Mouse (Mus musculus) heart, embryonic 13.5 days (tissue): Measurements from ENCODE around the gene Lmna. TPM values are rescaled to one million over a fixed set of nuclear protein-coding genes. Genes with fewer than 3 reads are reported as not detected.
A peak's percentile ranks its signal among the peaks of the same experiment; 100 is the strongest.

Source experiments
- ATAC-seq: fragments of 200-750 bp; cut with Nextera tagmentation; 2 replicates; pipeline ENCODE4 v1.8.0; 2017; ENCODE audit warnings: moderate TSS enrichment; ENCODE audit not compliant: insufficient number of reproducible peaks, low FRiP score, low TSS enrichment; ENCODE audit errors: extremely low read depth
- H3K27ac ChIP-seq: fragments of 300-500 bp; sonication (generic); replicated peaks from 2 replicates; pipeline ENCODE4 v1.5.1; 2015; ENCODE audit warnings: moderate library complexity, mild to moderate bottlenecking, inconsistent platforms
- H3K27me3 ChIP-seq: fragments of 300-500 bp; sonication (generic); replicated peaks from 2 replicates; pipeline ENCODE4 v1.6.1; 2015; ENCODE audit warnings: mild to moderate bottlenecking, inconsistent platforms
- H3K36me3 ChIP-seq: fragments of 300-500 bp; sonication (generic); 2 replicates; pipeline ENCODE4 v1.6.1; 2015; ENCODE audit warnings: mild to moderate bottlenecking, inconsistent platforms
- H3K4me1 ChIP-seq: fragments of 300-500 bp; sonication (generic); 2 replicates; pipeline ENCODE4 v1.6.1; 2015; ENCODE audit warnings: inconsistent platforms
- H3K4me2 ChIP-seq: fragments of 300-500 bp; sonication (generic); 2 replicates; pipeline ENCODE4 v1.6.1; 2015; ENCODE audit warnings: inconsistent platforms, mild to moderate bottlenecking, moderate library complexity
- H3K4me3 ChIP-seq: fragments of 300-500 bp; sonication (generic); 2 replicates; pipeline ENCODE4 v1.5.1; 2015; ENCODE audit warnings: moderate library complexity, mild to moderate bottlenecking, inconsistent platforms
- H3K9ac ChIP-seq: fragments of 300-500 bp; sonication (generic); 2 replicates; pipeline ENCODE4 v1.6.1; 2015; ENCODE audit warnings: inconsistent platforms, mild to moderate bottlenecking, moderate library complexity
- H3K9me3 ChIP-seq: fragments of 300-500 bp; sonication (generic); 2 replicates; pipeline ENCODE4 v1.6.1; 2016; ENCODE audit warnings: inconsistent platforms
- WGBS: fragments of 180-500 bp; shearing (Covaris S2); methylation state at CpG from one replicate; pipeline ENCODE4 v1.1.7; 2015; ENCODE audit warnings: mixed read lengths; 5-methylcytosine and 5-hydroxymethylcytosine counted together
- polyA plus RNA-seq: library from polyadenylated mRNA; unstranded; fragments of >200 nt; fragmentation: Nextera tagmentation; extraction: Ambion mirVana; gene quantifications from 2 replicates; pipeline ENCODE4 v1.2.1, GENCODE M21; 2015

The Lmna gene
- polyA plus RNA-seq, 1 experiment from 2014 or later: 86.7 TPM

GRCm38 (mm10) chr3:88529204-88530000 lies 19.6 kb upstream of the Lmna start:
- Histone ChIP-seq H3K4me2 (peak overlapping the region; percentile 75), H3K9ac (peak overlapping the region; percentile 98), H3K27me3 (no peaks in the 10 kb centered on the region), H3K4me1 (peaks cover 65% of the 10 kb centered on the region), H3K4me3 (peak overlapping the region; percentile 93), H3K27ac (peak overlapping the region; percentile 96), H3K36me3 (peaks cover 10% of the 10 kb centered on the region), H3K9me3 (no peaks in the 10 kb centered on the region)
- no peak for ATAC-seq
- WGBS: 40% methylated on average over 7 of the region's 7 CpGs

GRCm38 (mm10) chr3:88528646-88529045 lies 18.9 kb upstream of the Lmna start:
- peaks cover 58% of the 10 kb centered on the region for H3K4me1 ChIP-seq
- H3K27ac ChIP-seq: peak overlapping the region; percentile 96; the same call in 1 of the 2 replicates
- ATAC-seq: no peak
- H3K4me2 ChIP-seq: peak overlapping the region; percentile 75; the same call in 1 of the 2 replicates
- peak overlapping the region; percentile 98; the same call in 1 of the 2 replicates for H3K9ac ChIP-seq
- WGBS: 81% methylated on average over 11 of the region's 11 CpGs
- H3K4me3 ChIP-seq: no peak overlapping the region
- H3K27me3 ChIP-seq: no peaks in the 10 kb centered on the region
- H3K9me3 ChIP-seq: no peaks in the 10 kb centered on the region
- peaks cover 17% of the 10 kb centered on the region for H3K36me3 ChIP-seq

DNA sequence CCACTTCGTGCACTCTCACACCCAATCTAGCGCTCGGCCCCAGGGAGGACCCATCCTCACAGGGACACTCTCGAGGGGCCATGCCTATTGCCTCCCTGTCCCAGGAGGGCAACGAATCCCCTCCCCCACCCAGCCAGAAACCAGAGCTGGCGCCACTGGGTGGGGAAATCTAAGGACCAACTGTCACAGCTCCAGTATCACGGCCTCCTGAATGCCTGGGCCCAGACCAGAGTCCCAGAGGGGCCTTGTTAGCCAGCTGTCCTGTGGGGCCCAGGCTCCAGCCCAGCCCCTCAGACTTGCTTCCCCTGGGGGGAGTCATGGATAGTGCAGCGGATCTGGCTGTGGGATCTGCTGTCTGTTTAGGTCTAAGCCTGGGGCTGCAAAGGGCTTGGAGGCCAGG lies 17.8 kb upstream of the Lmna start:
- WGBS: 21% methylated on average over 8 of the region's 8 CpGs
- peak overlapping the region; percentile 41 for H3K27ac ChIP-seq
- H3K4me3 ChIP-seq: 0 out of 2 replicates have a peak overlapping the region, but pooled peaks have one; percentile 1
- H3K4me2 ChIP-seq: peak overlapping the region; percentile 33
- no peaks in the 10 kb centered on the region for H3K27me3 ChIP-seq
- peak overlapping the region; percentile 71 for H3K9ac ChIP-seq
- H3K4me1 ChIP-seq: peaks cover 54% of the 10 kb centered on the region
- no peaks in the 10 kb centered on the region for H3K9me3 ChIP-seq
- peaks cover 28% of the 10 kb centered on the region for H3K36me3 ChIP-seq
- no peak for ATAC-seq

GRCm38 (mm10) chr3:88526157-88527131 lies 16.7 kb upstream of the Lmna start:
- WGBS: 33% methylated on average over 17 of the region's 17 CpGs
- peaks cover 28% of the 10 kb centered on the region for H3K36me3 ChIP-seq
- no peak overlapping the region for H3K4me3 ChIP-seq
- H3K9ac ChIP-seq: peak overlapping the region; percentile 67
- peak; percentile 53 for ATAC-seq
- peaks cover 54% of the 10 kb centered on the region for H3K4me1 ChIP-seq
- no peaks in the 10 kb centered on the region for H3K9me3 ChIP-seq
- H3K4me2 ChIP-seq: peak overlapping the region; percentile 46
- H3K27ac ChIP-seq: no peak overlapping the region
- no peaks in the 10 kb centered on the region for H3K27me3 ChIP-seq

GRCm38 (mm10) chr3:88525021-88525420 lies 15.3 kb upstream of the Lmna start:
- H3K27ac ChIP-seq: no peak overlapping the region
- ATAC-seq: no peak
- H3K9me3 ChIP-seq: no peaks in the 10 kb centered on the region
- H3K4me1 ChIP-seq: peaks cover 44% of the 10 kb centered on the region
- 0 out of 2 replicates have a peak, but pooled peaks cover 3% of the 10 kb centered on the region for H3K27me3 ChIP-seq
- 86% methylated on average over 5 of the region's 5 CpGs for WGBS
- H3K4me3 ChIP-seq: no peak overlapping the region
- H3K36me3 ChIP-seq: peaks cover 28% of the 10 kb centered on the region
- H3K4me2 ChIP-seq: no peak overlapping the region
- no peak overlapping the region for H3K9ac ChIP-seq

DNA sequence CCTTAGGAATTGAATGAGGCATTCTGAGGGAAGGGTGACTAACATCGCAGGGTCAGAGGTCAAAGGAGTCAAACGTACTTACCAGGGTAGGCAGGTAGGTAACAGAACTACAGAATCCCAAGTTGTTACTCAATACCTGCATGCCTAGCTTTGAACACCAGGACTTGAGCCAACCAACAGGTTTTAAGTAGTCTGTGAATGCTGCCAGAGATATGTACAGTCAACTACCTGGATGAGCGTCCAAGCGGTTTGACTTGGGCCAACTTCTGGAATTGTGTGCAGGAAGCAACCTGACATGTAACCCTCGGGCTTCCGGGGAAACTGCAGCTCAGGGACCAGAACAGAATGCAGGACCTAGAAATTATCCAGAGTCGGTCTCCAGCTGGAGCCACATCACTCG lies 13.3 kb upstream of the Lmna start:
- peaks cover 25% of the 10 kb centered on the region for H3K4me1 ChIP-seq
- 81% methylated on average over 8 of the region's 8 CpGs for WGBS
- ATAC-seq: no peak

DNA sequence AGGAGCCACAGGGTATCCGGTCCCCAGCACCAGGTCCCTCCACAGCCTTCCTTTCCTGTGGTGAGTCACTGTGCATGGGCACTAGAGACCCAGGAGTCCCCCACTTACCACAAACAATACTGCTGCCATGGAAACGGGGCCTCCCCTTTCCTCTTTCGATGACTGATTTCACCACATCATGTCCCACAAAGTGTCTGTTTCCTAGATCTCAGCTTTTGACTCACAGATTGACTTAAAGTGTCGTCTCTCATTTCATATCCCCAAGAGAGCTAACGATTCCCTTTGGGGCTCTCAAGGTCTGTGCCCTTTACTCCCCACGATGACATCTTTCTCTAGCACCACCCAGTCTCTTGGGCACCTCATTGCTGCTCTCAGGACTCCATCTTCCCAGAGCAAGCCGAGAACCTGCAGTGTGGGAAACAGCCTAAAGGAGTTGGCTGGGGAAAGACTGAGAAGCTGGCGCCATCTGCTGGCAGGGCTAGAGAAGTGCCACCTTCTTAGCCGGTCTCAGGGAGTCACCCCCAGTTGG lies 12.1 kb upstream of the Lmna start:
- 28% methylated on average over 9 of the region's 9 CpGs for WGBS
- H3K27me3 ChIP-seq: 0 out of 2 replicates have a peak, but pooled peaks cover 3% of the 10 kb centered on the region
- peaks cover 13% of the 10 kb centered on the region for H3K4me1 ChIP-seq
- H3K27ac ChIP-seq: no peak overlapping the region
- ATAC-seq: no peak; the same call in 1 of the 2 replicates
- no peak overlapping the region for H3K4me2 ChIP-seq
- H3K36me3 ChIP-seq: peaks cover 28% of the 10 kb centered on the region
- H3K9me3 ChIP-seq: no peaks in the 10 kb centered on the region
- H3K4me3 ChIP-seq: no peak overlapping the region
- H3K9ac ChIP-seq: no peak overlapping the region

More for the DNA sequence above, 13.3 kb upstream of the Lmna start:
- H3K27ac ChIP-seq: no peak overlapping the region
- H3K27me3 ChIP-seq: 0 out of 2 replicates have a peak, but pooled peaks cover 3% of the 10 kb centered on the region
- H3K9ac ChIP-seq: no peak overlapping the region
- H3K4me3 ChIP-seq: no peak overlapping the region
- H3K4me2 ChIP-seq: no peak overlapping the region
- no peaks in the 10 kb centered on the region for H3K9me3 ChIP-seq
- H3K36me3 ChIP-seq: peaks cover 28% of the 10 kb centered on the region

- peaks cover 7% of the 10 kb centered on the region for H3K4me1 ChIP-seq
- no peaks in the 10 kb centered on the region for H3K9me3 ChIP-seq
- no peak for ATAC-seq
- peaks cover 28% of the 10 kb centered on the region for H3K36me3 ChIP-seq
- H3K4me2 ChIP-seq: no peak overlapping the region
- no peak overlapping the region for H3K27ac ChIP-seq
- no peak overlapping the region for H3K9ac ChIP-seq
- 82% methylated on average over 6 of the region's 6 CpGs for WGBS
- no peak overlapping the region for H3K4me3 ChIP-seq
- H3K27me3 ChIP-seq: 0 out of 2 replicates have a peak, but pooled peaks cover 3% of the 10 kb centered on the region
Measured at GRCm38 (mm10) chr3:88521156-88521555, 11.4 kb upstream of the Lmna start.

- Histone ChIP-seq H3K4me3 (no peak overlapping the region), H3K9ac (no peak overlapping the region), H3K27ac (no peak overlapping the region), H3K27me3 (0 out of 2 replicates have a peak, but pooled peaks cover 3% of the 10 kb centered on the region), H3K9me3 (no peaks in the 10 kb centered on the region), H3K36me3 (peaks cover 25% of the 10 kb centered on the region), H3K4me1 (0 out of 2 replicates have a peak, but pooled peaks cover 2% of the 10 kb centered on the region), H3K4me2 (no peak overlapping the region)
- no peak for ATAC-seq
- WGBS: 76% methylated on average over 2 of the region's 2 CpGs
Measured at GRCm38 (mm10) chr3:88520078-88520477, 10.3 kb upstream of the Lmna start.

DNA sequence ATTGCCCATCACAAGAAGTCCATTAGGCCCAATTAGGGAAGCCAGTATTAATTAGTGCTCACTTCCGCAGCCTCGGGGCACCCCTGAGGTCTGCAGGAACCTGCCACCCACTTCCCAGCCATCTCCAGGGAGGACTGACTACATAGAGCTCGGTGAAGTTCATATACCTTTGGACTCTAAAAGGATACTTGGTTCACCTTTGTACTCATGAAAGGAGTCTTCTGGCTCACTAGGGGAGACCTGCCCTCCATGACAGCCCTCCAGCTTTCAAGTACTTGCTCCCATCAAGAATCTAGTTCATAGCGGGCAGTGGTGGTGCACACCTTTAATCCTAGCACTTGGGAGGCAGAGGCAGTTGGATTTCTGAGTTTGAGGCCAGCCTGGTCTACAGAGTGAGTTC lies 8.7 kb upstream of the Lmna start:
- 85% methylated on average over 4 of the region's 4 CpGs for WGBS
- Histone ChIP-seq H3K36me3 (peaks cover 9% of the 10 kb centered on the region; the same call in 1 of the 2 replicates), H3K4me3 (no peak overlapping the region), H3K27me3 (0 out of 2 replicates have a peak, but pooled peaks cover 3% of the 10 kb centered on the region), H3K4me2 (no peak overlapping the region), H3K9ac (no peak overlapping the region), H3K9me3 (no peaks in the 10 kb centered on the region), H3K27ac (no peak overlapping the region), H3K4me1 (peaks cover 15% of the 10 kb centered on the region)
- ATAC-seq: no peak

GRCm38 (mm10) chr3:88516407-88516806 lies 6.7 kb upstream of the Lmna start:
- H3K27ac ChIP-seq: no peak overlapping the region
- H3K9ac ChIP-seq: no peak overlapping the region
- H3K9me3 ChIP-seq: no peaks in the 10 kb centered on the region
- ATAC-seq: no peak
- no peaks in the 10 kb centered on the region for H3K36me3 ChIP-seq
- 0 out of 2 replicates have a peak, but pooled peaks cover 3% of the 10 kb centered on the region for H3K27me3 ChIP-seq
- H3K4me3 ChIP-seq: no peak overlapping the region
- H3K4me1 ChIP-seq: peaks cover 35% of the 10 kb centered on the region
- WGBS: 74% methylated on average over 2 of the region's 2 CpGs
- H3K4me2 ChIP-seq: no peak overlapping the region
